Mouse (Mus musculus) hindbrain, postnatal 0 days (tissue): ENCODE measurements around the gene Vasn. TPM values are rescaled to one million over a fixed set of nuclear protein-coding genes. Genes with fewer than 3 reads are reported as not detected.

Source experiments
- ATAC-seq: fragments of 200-750 bp; cut with Nextera tagmentation; 2 replicates; pipeline ENCODE4 v1.8.0; 2017; ENCODE audit warnings: mild to moderate bottlenecking, moderate TSS enrichment, moderate library complexity
- DNase-seq: peaks from one replicate; pipeline ENCODE4 v3.0.0-alpha.2; 2015; ENCODE audit warnings: low spot score
- H3K27ac ChIP-seq: fragments of 300-500 bp; sonication (generic); 2 replicates; pipeline ENCODE4 v1.5.1; 2014; ENCODE audit warnings: mild to moderate bottlenecking
- H3K27me3 ChIP-seq: fragments of 300-500 bp; sonication (generic); 2 replicates; pipeline ENCODE4 v1.6.1; 2014; ENCODE audit warnings: low read length, mixed read lengths; ENCODE audit not compliant: insufficient read depth
- H3K36me3 ChIP-seq: fragments of 300-500 bp; sonication (generic); 2 replicates; pipeline ENCODE4 v1.6.1; 2014; ENCODE audit warnings: low read length, mixed read lengths; ENCODE audit not compliant: insufficient read depth
- H3K4me1 ChIP-seq: fragments of 300-500 bp; sonication (generic); 2 replicates; pipeline ENCODE4 v1.6.1; 2014; ENCODE audit warnings: antibody characterized with exemption, low read length, mixed read lengths; ENCODE audit not compliant: insufficient read depth
- H3K4me2 ChIP-seq: fragments of 300-500 bp; sonication (generic); 2 replicates; pipeline ENCODE4 v1.6.1; 2014; ENCODE audit warnings: low read depth, mild to moderate bottlenecking, low read length, moderate library complexity, mixed read lengths
- H3K4me3 ChIP-seq: fragments of 300-500 bp; sonication (generic); 2 replicates; pipeline ENCODE4 v1.5.1; 2014; ENCODE audit warnings: low read length
- H3K9ac ChIP-seq: fragments of 300-500 bp; sonication (generic); replicated peaks from 2 replicates; pipeline ENCODE4 v1.6.1; 2014; ENCODE audit warnings: mild to moderate bottlenecking, low read length, moderate library complexity, mixed read lengths
- H3K9me3 ChIP-seq: fragments of 300-500 bp; sonication (generic); 2 replicates; pipeline ENCODE4 v1.6.1; 2016; ENCODE audit warnings: low read length, mixed read lengths
- CTCF ChIP-seq: IDR thresholded peaks from 2 replicates; pipeline ENCODE4 v1.5.1; 2016; ENCODE audit warnings: antibody characterized with exemption, control low read depth, low read depth
- WGBS: fragments of 180-500 bp; shearing (Covaris S2); extraction: QIAGEN DNeasy Blood & Tissue Kit; methylation state at CpG from one replicate; pipeline ENCODE4 v1.1.7; 2014; 5-methylcytosine and 5-hydroxymethylcytosine counted together
- polyA plus RNA-seq: library from polyadenylated mRNA; unstranded; fragments of >200 nt; fragmentation: Nextera tagmentation; extraction: Ambion mirVana; gene quantifications from 2 replicates; pipeline ENCODE4 v1.2.1, GENCODE M21; 2015
- total RNA-seq: library from RNA; depleted of rRNA; stranded (reverse); fragments of >200 nt; gene quantifications from 2 replicates; pipeline ENCODE4 v1.2.3, GENCODE M21; 2014

Gene Vasn
- total and polyA plus RNA-seq, 2 experiments from 2014 or later = 7.3 to 18.4 TPM

- Histone ChIP-seq H3K27ac (no peak overlapping the region), H3K9me3 (no peaks in the 10 kb centered on the region), H3K4me1 (no peaks in the 10 kb centered on the region), H3K27me3 (no peaks in the 10 kb centered on the region), H3K4me3 (no peak overlapping the region), H3K4me2 (no peak overlapping the region), H3K36me3 (peaks cover 39% of the 10 kb centered on the region), H3K9ac (no peak overlapping the region)
- TF ChIP-seq CTCF = 0 out of 2 replicates have a peak, but pooled peaks have one; percentile 7
- WGBS = 89% methylated on average over 3 of the region's 3 CpGs
- no peak for ATAC-seq
- no peak for DNase-seq
Observed at GRCm38 (mm10) chr16:4614639-4615038, 25.1 kb upstream of the Vasn start.

GRCm38 (mm10) chr16:4615297-4615696, 24.4 kb upstream of the Vasn start:
- no peak for ATAC-seq
- Histone ChIP-seq H3K9me3 (no peaks in the 10 kb centered on the region), H3K4me3 (no peak overlapping the region), H3K27me3 (no peaks in the 10 kb centered on the region), H3K27ac (no peak overlapping the region), H3K36me3 (peaks cover 39% of the 10 kb centered on the region), H3K4me2 (no peak overlapping the region), H3K4me1 (no peaks in the 10 kb centered on the region), H3K9ac (no peak overlapping the region)
- no peak for TF ChIP-seq CTCF
- DNase-seq = no peak
- WGBS = 87% methylated on average over 1 of the region's 1 CpGs

GRCm38 (mm10) chr16:4616829-4617228, 22.9 kb upstream of the Vasn start:
- TF ChIP-seq CTCF = no peak
- H3K9me3 ChIP-seq = no peaks in the 10 kb centered on the region
- ATAC-seq = no peak
- H3K27me3 ChIP-seq = no peaks in the 10 kb centered on the region
- no peak overlapping the region for H3K4me3 ChIP-seq
- H3K4me2 ChIP-seq = no peak overlapping the region
- no peak overlapping the region for H3K9ac ChIP-seq
- 83% methylated on average over 4 of the region's 4 CpGs for WGBS
- H3K4me1 ChIP-seq = no peaks in the 10 kb centered on the region
- peaks cover 26% of the 10 kb centered on the region for H3K36me3 ChIP-seq
- no peak for DNase-seq
- no peak overlapping the region for H3K27ac ChIP-seq

- no peak for DNase-seq
- peak overlapping the region; percentile 83 for H3K4me2 ChIP-seq
- H3K9me3 ChIP-seq = no peaks in the 10 kb centered on the region
- WGBS = 15% methylated on average over 9 of the region's 9 CpGs
- ATAC-seq = no peak
- no peak for TF ChIP-seq CTCF
- peak overlapping the region; percentile 93 for H3K27ac ChIP-seq
- peaks cover 23% of the 10 kb centered on the region for H3K36me3 ChIP-seq
- peaks cover 14% of the 10 kb centered on the region for H3K4me1 ChIP-seq
- no peaks in the 10 kb centered on the region for H3K27me3 ChIP-seq
- peak overlapping the region; percentile 73 for H3K4me3 ChIP-seq
- H3K9ac ChIP-seq = peak overlapping the region; percentile 84
Observed at GRCm38 (mm10) chr16:4624074-4624473, 15.7 kb upstream of the Vasn start.

- Histone ChIP-seq H3K4me3 (peak within 1 kb of the TSS; percentile 73), H3K27me3 (no peaks in the 10 kb centered on the region), H3K4me2 (peak within 1 kb of the TSS; percentile 83), H3K27ac (peak within 1 kb of the TSS; percentile 93), H3K9me3 (no peaks in the 10 kb centered on the region), H3K9ac (peak within 1 kb of the TSS; percentile 84), H3K4me1 (peaks cover 14% of the 10 kb centered on the region), H3K36me3 (peaks cover 27% of the 10 kb centered on the region)
- under 1% methylated on average over 56 of the region's 56 CpGs for WGBS
- ATAC-seq (peak; percentile 93), DNase-seq (peak; percentile 97)
- 0 out of 2 replicates have a peak, but pooled peaks have one; percentile 1 for TF ChIP-seq CTCF
Observed at GRCm38 (mm10) chr16:4624481-4625110, 15.1 kb upstream of the Vasn start, which contains the start of gene Pam16. TSS of gene Pam16 (minus strand) at chr16:4624988.

GRCm38 (mm10) chr16:4627105-4627504, 12.6 kb upstream of the Vasn start:
- Histone ChIP-seq H3K9me3 (no peaks in the 10 kb centered on the region), H3K4me3 (no peak overlapping the region), H3K9ac (no peak overlapping the region), H3K27me3 (no peaks in the 10 kb centered on the region), H3K27ac (no peak overlapping the region), H3K36me3 (peaks cover 29% of the 10 kb centered on the region), H3K4me2 (no peak overlapping the region), H3K4me1 (peaks cover 14% of the 10 kb centered on the region)
- 91% methylated on average over 6 of the region's 6 CpGs for WGBS
- no peak for TF ChIP-seq CTCF
- ATAC-seq = no peak
- no peak for DNase-seq

- Histone ChIP-seq H3K9ac (no peak overlapping the region), H3K4me1 (0 out of 2 replicates have a peak, but pooled peaks cover under 1% of the 10 kb centered on the region), H3K27ac (no peak overlapping the region), H3K9me3 (no peaks in the 10 kb centered on the region), H3K4me2 (no peak overlapping the region), H3K36me3 (peaks cover 29% of the 10 kb centered on the region), H3K27me3 (no peaks in the 10 kb centered on the region), H3K4me3 (no peak overlapping the region)
- no peak for TF ChIP-seq CTCF
- no peak for ATAC-seq
- no peak for DNase-seq
- 97% methylated on average over 9 of the region's 9 CpGs for WGBS
Observed at GRCm38 (mm10) chr16:4628898-4629419, 10.8 kb upstream of the Vasn start.
